Mouse (Mus musculus) testis, adult 2 months (tissue): ENCODE measurements at regions not wholly inside any gene's neighbourhood (a gene's known extent, or its start where the extent isn't known, plus 50 kb on each side); places are given as distances from the start of the nearest gene placed in this dataset.

ENCODE experiments used
- CTCF ChIP-seq: fragments of 200-500 bp; IDR thresholded peaks from 2 replicates; pipeline ENCODE4 v1.5.1; 2012; ENCODE audit warnings: low read depth, mild to moderate bottlenecking, inconsistent platforms, low read length, moderate library complexity; ENCODE audit not compliant: control insufficient read depth, insufficient read depth, insufficient replicate concordance
- POLR2A ChIP-seq: fragments of 200-500 bp; IDR thresholded peaks from 2 replicates; pipeline ENCODE4 v1.6.1; 2012; ENCODE audit warnings: low read depth, mild to moderate bottlenecking, inconsistent platforms, low read length, moderate library complexity; ENCODE audit not compliant: control insufficient read depth

- no peak for TF ChIP-seq POLR2A
- no peak for TF ChIP-seq CTCF
Observed at GRCm38 (mm10) chr13:101311634-101312314, 456.2 kb downstream of the Pik3r1 start.
